Mouse (Mus musculus): ENCODE data around the gene Abhd17a.

- TF ChIP-seq CTCF (IDR thresholded peaks at IDR 0.05; ENCODE audit: low read depth) (no peak), EP300 (IDR thresholded peaks at IDR 0.05; ENCODE audit: low read depth) (no peak)
Measured at GRCm38 (mm10) chr10:80585581-80585980, 4.6 kb downstream of the Abhd17a start.

Data from liver, postnatal 0 days (tissue).